Mouse (Mus musculus) MEL-GATA-1-ER (cell line): ENCODE measurements at regions not wholly inside any gene's neighbourhood (a gene's known extent, or its start where the extent isn't known, plus 50 kb on each side); places are given as distances from the start of the nearest gene placed in this dataset.
A peak's percentile ranks its signal among the peaks of the same experiment; 100 is the strongest.

Source experiments
- DNase-seq: peaks from one replicate; pipeline ENCODE4 v3.0.0-alpha.2; 2012; ENCODE audit warnings: low read depth; ENCODE audit errors: extremely low read depth

DNA sequence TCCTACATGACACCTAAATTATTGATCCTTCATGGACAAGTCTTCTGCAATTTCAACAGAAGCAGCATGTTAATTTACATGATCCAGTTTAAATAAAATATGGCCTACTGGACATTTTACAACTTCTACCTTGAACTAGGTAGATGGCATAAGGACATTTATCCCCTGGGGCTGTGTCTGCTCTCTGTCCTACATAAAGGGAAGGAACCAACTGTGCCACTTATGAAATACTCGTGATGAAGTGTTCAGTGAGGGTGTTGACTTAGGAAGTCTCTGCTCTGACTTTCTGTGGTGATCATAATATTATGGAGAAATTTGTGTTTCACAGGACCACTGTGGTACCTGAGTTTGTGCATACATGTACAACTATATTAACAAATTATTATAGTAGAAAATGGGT lies 60.9 kb upstream of the Mbnl1 start:
- DNase-seq: no peak

DNA sequence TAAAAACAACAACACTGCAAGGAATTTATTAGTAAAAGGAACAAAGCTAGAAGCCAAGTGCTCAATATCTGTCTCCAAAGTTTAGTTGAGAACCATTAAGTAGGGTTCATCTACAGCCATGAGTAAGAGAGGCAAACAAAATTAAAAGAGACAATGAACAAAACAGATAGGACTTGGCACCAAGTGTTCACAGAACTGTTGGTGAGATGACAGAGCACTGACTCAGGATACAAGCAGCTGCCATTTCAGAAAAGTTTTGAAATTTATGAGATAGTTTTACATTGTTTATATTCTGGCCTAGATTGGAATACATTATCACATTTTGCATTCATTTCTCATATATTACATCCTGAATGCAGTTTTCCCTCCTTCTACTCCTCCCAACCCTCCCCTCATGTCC lies 60.4 kb upstream of the Mbnl1 start:
- no peak for DNase-seq

- peak; percentile 83 for DNase-seq
Observed at GRCm38 (mm10) chr3:60413749-60414148, 58.9 kb upstream of the Mbnl1 start.

DNA sequence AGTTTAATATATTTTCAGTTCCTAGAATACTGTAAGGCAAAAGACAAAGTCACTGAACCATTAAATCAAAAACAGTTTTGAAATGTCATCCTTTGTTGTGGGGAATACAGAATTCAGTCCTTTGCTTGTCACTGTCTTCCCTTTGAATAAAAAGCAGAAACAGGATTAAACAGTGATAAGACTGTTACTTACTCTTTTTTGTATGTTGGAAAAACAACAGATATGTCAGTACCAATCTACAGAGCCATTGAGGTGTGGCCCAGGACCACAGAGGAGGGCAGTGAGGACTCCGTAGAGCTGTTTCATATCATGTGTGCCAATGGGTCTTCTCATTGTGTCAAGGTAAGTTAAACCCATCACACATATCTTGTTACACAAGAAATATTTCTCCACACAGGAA lies 55.6 kb upstream of the Mbnl1 start:
- peak; percentile 18 for DNase-seq

- DNase-seq: peak; percentile 20
Observed at GRCm38 (mm10) chr3:60418652-60419051, 54.0 kb upstream of the Mbnl1 start.

DNA sequence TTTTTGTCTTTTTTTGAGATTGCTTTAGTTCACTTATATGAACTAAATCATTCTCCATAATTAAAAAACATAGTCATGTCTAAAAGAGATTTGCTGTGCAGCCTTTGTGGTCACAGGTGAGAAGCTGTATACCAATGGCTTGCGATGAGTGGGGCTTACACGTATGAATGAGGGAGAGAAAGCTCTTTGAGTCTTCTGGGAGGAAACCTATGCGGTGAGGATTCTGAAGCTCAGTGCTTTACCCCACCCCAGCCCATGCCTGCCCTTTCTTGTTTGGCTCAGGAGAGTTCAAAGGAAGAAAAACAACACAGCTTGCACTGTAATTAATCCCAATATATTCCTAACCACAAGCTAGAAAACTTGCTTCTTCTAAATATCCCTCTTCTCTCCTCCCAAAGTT lies 53.4 kb upstream of the Mbnl1 start:
- no peak for DNase-seq
